Mouse (Mus musculus) stomach, embryonic 15.5 days (tissue): Measurements from ENCODE around the gene Tmed3. TPM values are rescaled to one million over a fixed set of nuclear protein-coding genes. Genes with fewer than 3 reads are reported as not detected.

Experiments
- ATAC-seq: fragments of 200-750 bp; cut with Nextera tagmentation; 2 replicates; pipeline ENCODE4 v1.8.0; 2017; ENCODE audit warnings: low read depth, moderate number of reproducible peaks, moderate TSS enrichment; ENCODE audit not compliant: insufficient read depth, low FRiP score
- H3K27ac ChIP-seq: fragments of 300-500 bp; sonication (generic); 2 replicates; pipeline ENCODE4 v1.5.1; 2015; ENCODE audit warnings: mild to moderate bottlenecking, inconsistent platforms
- H3K27me3 ChIP-seq: fragments of 300-500 bp; sonication (generic); replicated peaks from 2 replicates; pipeline ENCODE4 v1.6.1; 2015; ENCODE audit warnings: inconsistent platforms
- H3K36me3 ChIP-seq: fragments of 300-500 bp; sonication (generic); 2 replicates; pipeline ENCODE4 v1.6.1; 2015; ENCODE audit warnings: inconsistent platforms
- H3K4me1 ChIP-seq: fragments of 300-500 bp; sonication (generic); 2 replicates; pipeline ENCODE4 v1.6.1; 2015; ENCODE audit warnings: inconsistent platforms
- H3K4me2 ChIP-seq: fragments of 300-500 bp; sonication (generic); 2 replicates; pipeline ENCODE4 v1.6.1; 2015; ENCODE audit warnings: mild to moderate bottlenecking, inconsistent platforms
- H3K4me3 ChIP-seq: fragments of 300-500 bp; sonication (generic); replicated peaks from 2 replicates; pipeline ENCODE4 v1.5.1; 2015; ENCODE audit warnings: inconsistent platforms
- H3K9ac ChIP-seq: fragments of 300-500 bp; sonication (generic); 2 replicates; pipeline ENCODE4 v1.6.1; 2015; ENCODE audit warnings: inconsistent platforms
- H3K9me3 ChIP-seq: fragments of 300-500 bp; sonication (generic); 2 replicates; pipeline ENCODE4 v1.6.1; 2016; ENCODE audit warnings: inconsistent platforms
- WGBS: fragments of 180-500 bp; shearing (Covaris S2); methylation state at CpG from one replicate; pipeline ENCODE4 v1.1.7; 2015; 5-methylcytosine and 5-hydroxymethylcytosine counted together
- polyA plus RNA-seq: library from polyadenylated mRNA; unstranded; fragments of >200 nt; fragmentation: Nextera tagmentation; extraction: Ambion mirVana; gene quantifications from 2 replicates; pipeline ENCODE4 v1.2.1, GENCODE M21; 2015

The Tmed3 gene
- 155 and 173 TPM in 2 replicates for polyA plus RNA-seq

- Histone ChIP-seq H3K9ac (peak within 1 kb of the TSS; percentile 80), H3K27me3 (no peaks in the 10 kb centered on the region), H3K4me1 (no peaks in the 10 kb centered on the region; the same call in none of the 2 replicates), H3K4me3 (peak within 1 kb of the TSS; percentile 77), H3K27ac (peak within 1 kb of the TSS; percentile 85), H3K9me3 (no peaks in the 10 kb centered on the region), H3K4me2 (peak within 1 kb of the TSS; percentile 94), H3K36me3 (peaks cover 4% of the 10 kb centered on the region; the same call in 1 of the 2 replicates)
- ATAC-seq = peak; percentile 99
- WGBS = 1% methylated on average over 52 of the region's 52 CpGs
These were observed at the start of gene Tmed3 for GRCm38 (mm10) chr9:89704265-89705196. Tmed3 (minus strand) TSS chr9:89705068.

- Histone ChIP-seq H3K27ac (no peak overlapping the region), H3K9ac (no peak overlapping the region), H3K4me2 (no peak overlapping the region), H3K27me3 (peaks cover 11% of the 10 kb centered on the region), H3K4me3 (no peak overlapping the region), H3K36me3 (no peaks in the 10 kb centered on the region), H3K9me3 (no peaks in the 10 kb centered on the region), H3K4me1 (no peaks in the 10 kb centered on the region)
- ATAC-seq = no peak
These were observed 35.2 kb upstream of the Tmed3 start for GRCm38 (mm10) chr9:89740041-89740440.

GRCm38 (mm10) chr9:89738295-89738694 is 33.4 kb upstream of the Tmed3 start, which contains the start of gene Ankrd34c:
Ankrd34c (minus strand) TSS chr9:89738475.
- no peak within 1 kb of the TSS for H3K4me2 ChIP-seq
- peaks cover 11% of the 10 kb centered on the region for H3K27me3 ChIP-seq
- H3K9me3 ChIP-seq = no peaks in the 10 kb centered on the region
- 3% methylated on average over 8 of the region's 8 CpGs for WGBS
- ATAC-seq = no peak
- H3K9ac ChIP-seq = no peak within 1 kb of the TSS
- no peak within 1 kb of the TSS for H3K27ac ChIP-seq
- H3K4me1 ChIP-seq = no peaks in the 10 kb centered on the region
- no peak within 1 kb of the TSS for H3K4me3 ChIP-seq
- H3K36me3 ChIP-seq = no peaks in the 10 kb centered on the region

GRCm38 (mm10) chr9:89737888-89738287 is 33.0 kb upstream of the Tmed3 start:
- Histone ChIP-seq H3K4me1 (no peaks in the 10 kb centered on the region), H3K27me3 (peaks cover 11% of the 10 kb centered on the region), H3K4me2 (no peak overlapping the region), H3K9ac (no peak overlapping the region), H3K9me3 (no peaks in the 10 kb centered on the region), H3K4me3 (no peak overlapping the region), H3K27ac (no peak overlapping the region), H3K36me3 (no peaks in the 10 kb centered on the region)
- no peak for ATAC-seq
- WGBS = 10% methylated on average over 6 of the region's 6 CpGs

GRCm38 (mm10) chr9:89736932-89737705 is 32.3 kb upstream of the Tmed3 start:
- Histone ChIP-seq H3K27me3 (peaks cover 11% of the 10 kb centered on the region), H3K4me3 (no peak overlapping the region), H3K9ac (no peak overlapping the region), H3K36me3 (no peaks in the 10 kb centered on the region), H3K4me1 (no peaks in the 10 kb centered on the region), H3K4me2 (no peak overlapping the region), H3K27ac (no peak overlapping the region), H3K9me3 (no peaks in the 10 kb centered on the region)
- peak; percentile 56; the same call in 1 of the 2 replicates for ATAC-seq
- 6% methylated on average over 20 of the region's 20 CpGs for WGBS

GRCm38 (mm10) chr9:89706906-89707305 is 2.0 kb upstream of the Tmed3 start:
- Histone ChIP-seq H3K9me3 (no peaks in the 10 kb centered on the region), H3K4me2 (no peak overlapping the region), H3K4me3 (no peak overlapping the region), H3K36me3 (peaks cover 4% of the 10 kb centered on the region; the same call in 1 of the 2 replicates), H3K9ac (no peak overlapping the region), H3K4me1 (no peaks in the 10 kb centered on the region; the same call in none of the 2 replicates), H3K27me3 (no peaks in the 10 kb centered on the region), H3K27ac (no peak overlapping the region)
- no peak for ATAC-seq
- 26% methylated on average over 4 of the region's 4 CpGs for WGBS

- Histone ChIP-seq H3K9me3 (no peaks in the 10 kb centered on the region), H3K9ac (peak overlapping the region; percentile 19; the same call in 1 of the 2 replicates), H3K4me3 (peak overlapping the region; percentile 77), H3K27me3 (no peaks in the 10 kb centered on the region), H3K4me1 (no peaks in the 10 kb centered on the region; the same call in none of the 2 replicates), H3K4me2 (peak overlapping the region; percentile 94), H3K27ac (peak overlapping the region; percentile 79), H3K36me3 (peaks cover 4% of the 10 kb centered on the region; the same call in 1 of the 2 replicates)
- WGBS = 10% methylated on average over 10 of the region's 10 CpGs
- ATAC-seq = peak; percentile 16; the same call in 1 of the 2 replicates
These were observed 297 bp upstream of the Tmed3 start for GRCm38 (mm10) chr9:89705197-89705533.

GRCm38 (mm10) chr9:89700910-89701457 is 3.9 kb downstream of the Tmed3 start:
- 89% methylated on average over 2 of the region's 2 CpGs for WGBS
- no peak for ATAC-seq
- H3K9me3 ChIP-seq = no peaks in the 10 kb centered on the region
- peaks cover 8% of the 10 kb centered on the region; the same call in 1 of the 2 replicates for H3K36me3 ChIP-seq
- no peaks in the 10 kb centered on the region; the same call in none of the 2 replicates for H3K4me1 ChIP-seq
- no peak overlapping the region for H3K9ac ChIP-seq
- no peak overlapping the region for H3K4me3 ChIP-seq
- no peak overlapping the region for H3K27ac ChIP-seq
- H3K27me3 ChIP-seq = no peaks in the 10 kb centered on the region
- H3K4me2 ChIP-seq = no peak overlapping the region

GRCm38 (mm10) chr9:89695143-89695542 is 9.7 kb downstream of the Tmed3 start:
- H3K27ac ChIP-seq = no peak overlapping the region
- H3K27me3 ChIP-seq = no peaks in the 10 kb centered on the region
- ATAC-seq = no peak
- no peak overlapping the region for H3K9ac ChIP-seq
- 88% methylated on average over 1 of the region's 1 CpGs for WGBS
- peaks cover 4% of the 10 kb centered on the region; the same call in 1 of the 2 replicates for H3K36me3 ChIP-seq
- no peak overlapping the region for H3K4me3 ChIP-seq
- no peaks in the 10 kb centered on the region for H3K4me1 ChIP-seq
- H3K9me3 ChIP-seq = no peaks in the 10 kb centered on the region
- no peak overlapping the region for H3K4me2 ChIP-seq

GRCm38 (mm10) chr9:89693670-89694069 is 11.2 kb downstream of the Tmed3 start:
- peaks cover 2% of the 10 kb centered on the region; the same call in 1 of the 2 replicates for H3K36me3 ChIP-seq
- 87% methylated on average over 2 of the region's 2 CpGs for WGBS
- ATAC-seq = no peak
- H3K27me3 ChIP-seq = no peaks in the 10 kb centered on the region
- H3K9me3 ChIP-seq = no peaks in the 10 kb centered on the region
- H3K4me2 ChIP-seq = no peak overlapping the region
- H3K9ac ChIP-seq = no peak overlapping the region
- H3K4me3 ChIP-seq = no peak overlapping the region
- H3K27ac ChIP-seq = no peak overlapping the region
- H3K4me1 ChIP-seq = no peaks in the 10 kb centered on the region

GRCm38 (mm10) chr9:89689179-89689578 is 15.7 kb downstream of the Tmed3 start:
- H3K36me3 ChIP-seq = no peaks in the 10 kb centered on the region
- no peak overlapping the region for H3K4me3 ChIP-seq
- ATAC-seq = no peak
- H3K9me3 ChIP-seq = no peaks in the 10 kb centered on the region
- no peaks in the 10 kb centered on the region for H3K4me1 ChIP-seq
- no peak overlapping the region for H3K9ac ChIP-seq
- no peak overlapping the region for H3K4me2 ChIP-seq
- H3K27me3 ChIP-seq = no peaks in the 10 kb centered on the region
- H3K27ac ChIP-seq = no peak overlapping the region
- 45% methylated on average over 1 of the region's 1 CpGs for WGBS
